Mouse (Mus musculus) embryonic facial prominence, embryonic 14.5 days (tissue): Measurements from ENCODE around the gene Pdzd8. TPM values are rescaled to one million over a fixed set of nuclear protein-coding genes. Genes with fewer than 3 reads are reported as not detected.

Source experiments
- ATAC-seq: fragments of 200-750 bp; cut with Nextera tagmentation; 2 replicates; pipeline ENCODE4 v1.8.0; 2017; ENCODE audit warnings: low read depth, moderate number of reproducible peaks, moderate TSS enrichment
- DNase-seq: peaks from one replicate; pipeline ENCODE4 v3.0.0-alpha.2; 2015; ENCODE audit warnings: low spot score
- H3K27ac ChIP-seq: fragments of 300-500 bp; sonication (generic); replicated peaks from 2 replicates; pipeline ENCODE4 v1.5.1; 2014; ENCODE audit warnings: low read depth, mild to moderate bottlenecking, low read length, moderate library complexity
- H3K27me3 ChIP-seq: fragments of 300-500 bp; sonication (generic); replicated peaks from 2 replicates; pipeline ENCODE4 v1.6.1; 2014; ENCODE audit warnings: low read length; ENCODE audit not compliant: control insufficient read depth, insufficient read depth
- H3K36me3 ChIP-seq: fragments of 300-500 bp; sonication (generic); 2 replicates; pipeline ENCODE4 v1.6.1; 2014; ENCODE audit warnings: low read length, mixed read lengths; ENCODE audit not compliant: control insufficient read depth, insufficient read depth
- H3K4me1 ChIP-seq: fragments of 300-500 bp; sonication (generic); 2 replicates; pipeline ENCODE4 v1.6.1; 2014; ENCODE audit warnings: antibody characterized with exemption, low read length; ENCODE audit not compliant: control insufficient read depth, insufficient read depth
- H3K4me2 ChIP-seq: fragments of 300-500 bp; sonication (generic); 2 replicates; pipeline ENCODE4 v1.6.1; 2014; ENCODE audit warnings: low read depth, mild to moderate bottlenecking, low read length, moderate library complexity, mixed read lengths
- H3K4me3 ChIP-seq: fragments of 300-500 bp; sonication (generic); 2 replicates; pipeline ENCODE4 v1.5.1; 2014; ENCODE audit warnings: low read depth, mild to moderate bottlenecking, low read length
- H3K9ac ChIP-seq: fragments of 300-500 bp; sonication (generic); 2 replicates; pipeline ENCODE4 v1.6.1; 2014; ENCODE audit warnings: low read depth, mild to moderate bottlenecking, low read length, moderate library complexity, mixed read lengths
- H3K9me3 ChIP-seq: fragments of 300-500 bp; sonication (generic); 2 replicates; pipeline ENCODE4 v1.6.1; 2016; ENCODE audit warnings: low read length; ENCODE audit not compliant: control insufficient read depth
- WGBS: fragments of 180-500 bp; shearing (Covaris S2); extraction: QIAGEN DNeasy Blood & Tissue Kit; methylation state at CpG from one replicate; pipeline ENCODE4 v1.1.7; 2014; 5-methylcytosine and 5-hydroxymethylcytosine counted together
- polyA plus RNA-seq: library from polyadenylated mRNA; unstranded; fragments of >200 nt; fragmentation: Nextera tagmentation; extraction: Ambion mirVana; gene quantifications from 2 replicates; pipeline ENCODE4 v1.2.1, GENCODE M21; 2014

Pdzd8 gene
- polyA plus RNA-seq, 1 experiment from 2014 or later, result 15.1 TPM

- Histone ChIP-seq H3K36me3 (no peaks in the 10 kb centered on the region), H3K9me3 (no peaks in the 10 kb centered on the region), H3K4me3 (no peak overlapping the region), H3K27me3 (no peaks in the 10 kb centered on the region), H3K4me1 (0 out of 2 replicates have a peak, but pooled peaks cover 5% of the 10 kb centered on the region), H3K27ac (no peak overlapping the region), H3K4me2 (no peak overlapping the region), H3K9ac (no peak overlapping the region)
- DNase-seq, result no peak
- WGBS, result 93% methylated on average over 1 of the region's 1 CpGs
- no peak for ATAC-seq
Observed at GRCm38 (mm10) chr19:59336655-59337054, 8.9 kb downstream of the Pdzd8 start.

- no peak overlapping the region for H3K4me2 ChIP-seq
- no peak for DNase-seq
- H3K27me3 ChIP-seq, result no peaks in the 10 kb centered on the region
- no peak overlapping the region for H3K4me3 ChIP-seq
- no peak for ATAC-seq
- no peaks in the 10 kb centered on the region for H3K4me1 ChIP-seq
- H3K36me3 ChIP-seq, result 0 out of 2 replicates have a peak, but pooled peaks cover 4% of the 10 kb centered on the region
- no peaks in the 10 kb centered on the region for H3K9me3 ChIP-seq
- H3K27ac ChIP-seq, result no peak overlapping the region
- no peak overlapping the region for H3K9ac ChIP-seq
Observed at GRCm38 (mm10) chr19:59330816-59331225, 14.8 kb downstream of the Pdzd8 start.

GRCm38 (mm10) chr19:59321990-59322389, 23.6 kb downstream of the Pdzd8 start, which contains the start of gene Rps12-ps3:
Gene Rps12-ps3 (plus strand): TSS chr19:59322290.
- no peak within 1 kb of the TSS for H3K27ac ChIP-seq
- over 99% methylated on average over 13 of the region's 14 CpGs for WGBS
- no peak within 1 kb of the TSS for H3K4me2 ChIP-seq
- no peak within 1 kb of the TSS for H3K9ac ChIP-seq
- H3K36me3 ChIP-seq, result peaks cover 9% of the 10 kb centered on the region; the same call in 1 of the 2 replicates
- no peaks in the 10 kb centered on the region for H3K9me3 ChIP-seq
- H3K4me1 ChIP-seq, result no peaks in the 10 kb centered on the region
- DNase-seq (no peak), ATAC-seq (no peak)
- no peak within 1 kb of the TSS for H3K4me3 ChIP-seq
- H3K27me3 ChIP-seq, result no peaks in the 10 kb centered on the region

GRCm38 (mm10) chr19:59316571-59316970, 29.0 kb downstream of the Pdzd8 start:
- no peak overlapping the region for H3K4me3 ChIP-seq
- no peaks in the 10 kb centered on the region for H3K4me1 ChIP-seq
- no peaks in the 10 kb centered on the region for H3K27me3 ChIP-seq
- peaks cover 5% of the 10 kb centered on the region; the same call in 1 of the 2 replicates for H3K36me3 ChIP-seq
- no peak overlapping the region for H3K27ac ChIP-seq
- H3K9me3 ChIP-seq, result no peaks in the 10 kb centered on the region
- ATAC-seq, result no peak
- H3K9ac ChIP-seq, result no peak overlapping the region
- no peak overlapping the region for H3K4me2 ChIP-seq
- peak; percentile 28 for DNase-seq

GRCm38 (mm10) chr19:59315308-59315707, 30.3 kb downstream of the Pdzd8 start:
- H3K9me3 ChIP-seq, result no peaks in the 10 kb centered on the region
- H3K27me3 ChIP-seq, result no peaks in the 10 kb centered on the region
- no peaks in the 10 kb centered on the region for H3K4me1 ChIP-seq
- H3K27ac ChIP-seq, result no peak overlapping the region
- H3K4me3 ChIP-seq, result no peak overlapping the region
- DNase-seq, result no peak
- H3K9ac ChIP-seq, result no peak overlapping the region
- peaks cover 5% of the 10 kb centered on the region; the same call in 1 of the 2 replicates for H3K36me3 ChIP-seq
- H3K4me2 ChIP-seq, result no peak overlapping the region
- no peak for ATAC-seq

- DNase-seq (no peak), ATAC-seq (no peak)
- Histone ChIP-seq H3K36me3 (no peaks in the 10 kb centered on the region), H3K4me3 (no peak overlapping the region), H3K9ac (no peak overlapping the region), H3K9me3 (no peaks in the 10 kb centered on the region), H3K27me3 (no peaks in the 10 kb centered on the region), H3K4me2 (no peak overlapping the region), H3K4me1 (no peaks in the 10 kb centered on the region), H3K27ac (no peak overlapping the region)
- WGBS, result 79% methylated on average over 5 of the region's 5 CpGs
Observed at GRCm38 (mm10) chr19:59292183-59292839, 53.3 kb downstream of the Pdzd8 start.

GRCm38 (mm10) chr19:59289811-59290210, 55.8 kb downstream of the Pdzd8 start:
- Histone ChIP-seq H3K9ac (no peak overlapping the region), H3K4me1 (no peaks in the 10 kb centered on the region)
- 83% methylated on average over 6 of the region's 6 CpGs for WGBS

GRCm38 (mm10) chr19:59289042-59289441, 56.5 kb downstream of the Pdzd8 start:
- no peak overlapping the region for H3K4me3 ChIP-seq
- DNase-seq (no peak), ATAC-seq (no peak)
- no peaks in the 10 kb centered on the region for H3K27me3 ChIP-seq
- H3K27ac ChIP-seq, result no peak overlapping the region
- no peaks in the 10 kb centered on the region for H3K4me1 ChIP-seq
- H3K9me3 ChIP-seq, result no peaks in the 10 kb centered on the region
- no peak overlapping the region for H3K9ac ChIP-seq
- no peaks in the 10 kb centered on the region for H3K36me3 ChIP-seq
- no peak overlapping the region for H3K4me2 ChIP-seq

More at GRCm38 (mm10) chr19:59289811-59290210, 55.8 kb downstream of the Pdzd8 start:
- Histone ChIP-seq H3K4me3 (no peak overlapping the region), H3K4me2 (no peak overlapping the region), H3K27ac (no peak overlapping the region), H3K9me3 (no peaks in the 10 kb centered on the region), H3K27me3 (no peaks in the 10 kb centered on the region), H3K36me3 (no peaks in the 10 kb centered on the region)
- no peak for ATAC-seq
- DNase-seq, result no peak

GRCm38 (mm10) chr19:59282001-59282400, 63.6 kb downstream of the Pdzd8 start:
- ATAC-seq, result no peak
- WGBS, result 81% methylated on average over 3 of the region's 3 CpGs
- Histone ChIP-seq H3K4me3 (no peak overlapping the region), H3K9ac (no peak overlapping the region), H3K27ac (no peak overlapping the region), H3K4me1 (no peaks in the 10 kb centered on the region), H3K27me3 (no peaks in the 10 kb centered on the region), H3K36me3 (no peaks in the 10 kb centered on the region), H3K4me2 (no peak overlapping the region), H3K9me3 (no peaks in the 10 kb centered on the region)
- no peak for DNase-seq
